Mouse (Mus musculus) small intestine, adult 2 months (tissue): ENCODE measurements around the gene Tpcn2.

Source experiments
- CTCF ChIP-seq: fragments of 200-500 bp; IDR thresholded peaks from 2 replicates; pipeline ENCODE4 v1.5.1; 2012; ENCODE audit warnings: low read depth, mild to moderate bottlenecking, control low read depth, inconsistent platforms, low read length, moderate library complexity, mixed read lengths; ENCODE audit not compliant: insufficient replicate concordance, insufficient read length; ENCODE audit errors: extremely low read depth
- POLR2A ChIP-seq: fragments of 200-500 bp; IDR thresholded peaks from 2 replicates; pipeline ENCODE4 v1.6.1; 2012; ENCODE audit warnings: low read depth, mild to moderate bottlenecking, control low read depth, inconsistent platforms, low read length, moderate library complexity

- TF ChIP-seq POLR2A: no peak
- TF ChIP-seq CTCF: no peak
Observed at GRCm38 (mm10) chr7:145287410-145287809, 3.6 kb upstream of the Tpcn2 start.
